Mouse (Mus musculus) c-Kit-negative CD71-positive TER-119-positive erythroid progenitor cells, embryonic 14.5 days (primary cell): ENCODE results near the gene Abca2.
"Not testable (repeated sequence)": the region's sequence is repeated elsewhere in the genome, so short reads cannot be mapped to it uniquely, and the experiment has no call there.

Experiments
- DNase-seq: peaks from one replicate; pipeline ENCODE4 v3.0.0-alpha.2; 2013; ENCODE audit warnings: low read depth, low spot score

Gene Abca2

GRCm38 (mm10) chr2:25428442-25429236 is at the start of gene Abca2:
Gene Abca2 (plus strand): TSS chr2:25428703.
- DNase-seq, result peak; percentile 69

DNA sequence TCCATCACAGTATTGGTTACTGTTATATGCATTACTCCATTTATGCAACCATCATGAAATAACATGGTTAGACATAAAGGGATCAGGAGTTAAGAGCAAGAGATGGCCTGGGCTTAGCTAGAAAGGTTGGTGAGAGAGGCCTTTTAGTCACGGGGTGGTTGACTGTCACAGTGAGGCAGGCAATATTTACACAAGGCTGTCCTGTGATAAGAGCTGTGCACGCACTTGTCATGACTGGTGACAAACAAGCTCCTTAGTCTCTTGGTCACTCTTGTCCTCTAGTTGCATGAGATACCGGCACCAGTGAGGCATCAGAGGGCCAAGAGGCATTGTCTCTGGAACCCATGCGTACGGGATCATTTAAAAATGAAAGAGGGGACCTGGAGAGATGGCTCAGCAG is 44.0 kb upstream of the Abca2 start:
- no peak for DNase-seq

GRCm38 (mm10) chr2:25391266-25391665 is 37.2 kb upstream of the Abca2 start:
- no peak for DNase-seq

- DNase-seq, result no peak
Measured at GRCm38 (mm10) chr2:25394281-25395221, 34.0 kb upstream of the Abca2 start.

GRCm38 (mm10) chr2:25395721-25396596 is 32.5 kb upstream of the Abca2 start, which contains the start of gene Entpd2:
Gene Entpd2 (plus strand): TSS chr2:25395874.
- no peak for DNase-seq

DNA sequence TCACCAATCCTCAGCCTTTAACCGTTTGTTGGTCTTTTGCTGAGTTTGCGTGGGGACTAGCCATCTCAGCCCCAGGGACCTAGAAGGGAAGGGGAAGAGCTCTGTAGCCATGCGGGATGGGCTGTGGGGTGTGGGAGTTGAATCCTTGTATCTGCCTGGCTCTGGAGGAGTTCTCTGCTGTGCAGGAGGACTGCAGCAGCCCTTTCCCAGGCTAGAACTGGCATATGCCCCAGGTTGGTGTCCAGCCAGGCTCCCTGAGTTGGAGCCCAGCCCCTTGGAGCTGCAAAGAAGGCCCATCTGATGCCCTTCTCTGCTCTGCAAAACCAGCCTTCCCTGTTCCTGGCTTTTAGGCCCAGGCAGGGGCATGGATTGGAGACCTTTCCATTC is 31.9 kb upstream of the Abca2 start:
- no peak for DNase-seq

DNA sequence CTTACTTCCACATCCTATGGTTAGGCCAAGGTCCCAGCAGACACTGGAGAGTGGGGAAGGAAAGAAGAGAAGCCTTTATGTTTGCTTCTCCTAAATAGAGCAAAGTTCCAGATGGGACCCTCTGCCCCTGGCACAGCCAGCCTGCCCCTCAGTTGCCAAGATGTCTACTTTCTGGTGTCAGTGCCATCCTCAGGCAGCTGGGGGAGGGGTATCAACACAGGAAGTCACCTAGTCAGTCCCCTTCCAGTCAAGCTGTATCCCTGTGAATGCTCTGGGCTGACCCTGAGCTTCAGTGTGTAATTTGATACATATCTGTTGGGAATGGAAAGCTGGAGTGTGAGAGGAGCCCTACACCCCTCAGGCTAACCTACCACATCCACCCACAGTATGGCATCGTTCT is 31.5 kb upstream of the Abca2 start:
- no peak for DNase-seq

- no peak for DNase-seq
Measured at GRCm38 (mm10) chr2:25398065-25398464, 30.4 kb upstream of the Abca2 start.

- no peak for DNase-seq
Measured at GRCm38 (mm10) chr2:25399051-25399450, 29.5 kb upstream of the Abca2 start, which contains the start of gene Npdc1. Gene Npdc1 (plus strand): TSS chr2:25399351.

DNA sequence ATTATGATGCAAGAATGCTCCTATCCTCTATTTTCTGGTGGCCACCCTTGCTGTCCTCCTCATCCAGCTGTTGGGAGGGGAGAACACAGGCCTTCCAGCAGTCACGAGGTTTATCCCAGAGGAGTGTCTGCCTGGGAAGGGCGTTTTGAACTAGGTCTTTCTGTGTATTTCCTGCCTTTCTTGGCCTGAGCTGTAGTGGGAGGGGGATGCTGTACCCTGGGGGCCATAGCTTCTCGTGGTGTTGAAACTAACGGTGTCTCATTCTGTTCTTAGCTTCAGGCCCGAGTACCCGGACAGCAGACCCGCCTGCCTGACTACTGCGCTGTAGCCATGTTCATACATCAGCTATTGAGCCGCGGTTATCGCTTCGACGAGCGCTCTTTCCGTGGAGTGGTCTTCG is 28.2 kb upstream of the Abca2 start:
- no peak for DNase-seq

DNA sequence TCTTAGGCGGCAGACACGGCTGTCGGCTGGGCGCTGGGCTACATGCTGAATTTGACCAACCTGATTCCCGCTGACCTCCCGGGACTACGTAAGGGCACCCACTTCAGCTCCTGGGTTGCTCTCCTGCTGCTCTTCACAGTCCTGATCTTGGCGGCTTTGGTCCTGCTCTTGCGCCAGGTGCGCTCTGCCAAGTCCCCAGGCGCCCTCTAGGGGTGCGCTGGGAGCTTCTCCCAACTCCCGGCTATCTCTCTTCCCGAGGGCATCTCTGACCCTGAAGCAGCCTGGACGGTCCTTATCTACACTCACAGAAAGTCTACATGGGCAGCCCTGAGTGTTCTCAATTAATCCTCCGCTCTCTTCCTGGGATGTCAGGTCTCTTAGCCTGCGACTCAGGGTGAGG is 27.7 kb upstream of the Abca2 start:
- DNase-seq, result no peak

DNA sequence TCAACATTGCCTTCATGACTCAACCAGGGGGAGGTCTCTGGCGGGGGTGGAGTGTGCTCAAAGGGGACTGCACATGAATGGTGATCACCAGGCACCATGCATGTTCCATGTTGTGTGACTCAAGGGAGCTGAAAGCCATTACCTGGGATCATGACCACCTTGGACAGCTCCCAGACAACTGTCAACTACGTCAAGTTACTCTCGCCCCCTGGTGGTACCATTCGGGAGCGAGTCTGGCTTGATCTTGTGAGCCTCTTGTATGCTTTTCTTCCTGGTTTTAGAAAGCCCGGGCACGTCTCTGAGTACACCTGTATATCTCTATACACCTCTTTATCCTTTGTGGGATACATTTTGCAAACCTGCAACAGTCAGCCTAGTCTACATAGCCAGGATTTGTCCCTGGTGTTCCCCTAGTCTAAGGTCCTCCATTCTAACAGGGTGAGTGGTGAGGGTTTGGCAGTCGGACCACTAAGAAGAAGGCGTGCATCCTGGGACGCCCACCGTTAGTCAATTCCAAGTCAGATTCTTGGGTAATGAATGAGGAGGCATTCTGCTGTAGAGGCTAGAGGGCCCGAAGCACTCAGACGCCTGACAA is 26.0 kb upstream of the Abca2 start:
- peak; percentile 30 for DNase-seq

DNA sequence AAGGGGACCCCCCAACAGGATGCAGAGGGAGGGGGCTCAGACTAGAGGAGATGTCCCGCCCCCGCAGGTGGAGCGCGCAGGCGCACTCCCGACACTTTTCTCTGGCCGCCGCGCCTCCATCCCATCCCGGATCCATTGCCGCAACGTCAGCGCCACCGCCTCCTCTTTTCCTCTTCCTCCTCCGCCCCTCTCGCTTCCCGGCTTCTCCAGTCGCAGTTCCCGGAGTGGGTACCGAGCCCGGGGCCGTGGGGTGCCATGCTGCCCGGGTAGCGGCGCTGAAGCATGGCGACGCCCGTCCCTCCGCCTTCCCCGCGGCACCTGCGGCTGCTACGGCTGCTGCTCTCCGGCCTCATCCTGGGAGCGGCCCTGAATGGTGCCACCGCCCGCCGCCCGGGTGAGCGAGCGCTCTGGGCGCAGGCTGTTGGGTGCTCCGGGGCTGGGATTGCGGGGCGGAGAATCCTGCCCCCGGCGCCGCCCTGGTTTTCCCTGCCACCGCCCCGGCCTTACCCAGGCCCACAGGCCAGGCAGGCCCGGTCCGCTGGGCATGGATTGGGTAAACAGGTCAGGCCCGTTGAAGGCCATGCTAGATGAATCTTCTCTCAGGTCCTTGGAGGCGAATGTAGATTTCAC is 25.4 kb upstream of the Abca2 start:
- DNase-seq, result no peak

- no peak for DNase-seq
Measured at GRCm38 (mm10) chr2:25403994-25404393, 24.5 kb upstream of the Abca2 start.

GRCm38 (mm10) chr2:25408908-25409307 is 19.6 kb upstream of the Abca2 start:
- DNase-seq, result no peak

GRCm38 (mm10) chr2:25413436-25413835 is 15.1 kb upstream of the Abca2 start:
- DNase-seq, result not testable (repeated sequence)

- no peak for DNase-seq
Measured at GRCm38 (mm10) chr2:25417426-25417825, 11.1 kb upstream of the Abca2 start.

DNA sequence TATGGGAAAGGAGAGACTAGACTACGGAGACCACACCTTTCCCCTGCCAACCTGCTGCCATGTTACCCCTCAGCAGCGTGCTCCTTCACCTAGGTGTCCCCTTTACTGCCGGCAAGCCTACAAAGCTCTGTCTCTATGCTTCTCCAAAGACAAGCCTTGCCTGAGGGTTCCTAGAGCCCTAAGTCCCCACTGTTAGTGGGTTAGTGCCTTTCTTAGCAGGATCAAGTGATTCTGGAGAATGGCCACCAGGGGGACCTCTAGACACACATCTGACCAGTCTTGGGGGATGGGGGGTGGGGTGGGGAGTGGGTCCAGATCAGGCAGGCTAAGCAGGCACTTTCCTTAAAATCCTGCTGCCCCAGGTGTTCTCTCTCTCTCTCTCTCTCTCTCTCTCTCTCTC is 6.6 kb upstream of the Abca2 start:
- DNase-seq, result no peak

DNA sequence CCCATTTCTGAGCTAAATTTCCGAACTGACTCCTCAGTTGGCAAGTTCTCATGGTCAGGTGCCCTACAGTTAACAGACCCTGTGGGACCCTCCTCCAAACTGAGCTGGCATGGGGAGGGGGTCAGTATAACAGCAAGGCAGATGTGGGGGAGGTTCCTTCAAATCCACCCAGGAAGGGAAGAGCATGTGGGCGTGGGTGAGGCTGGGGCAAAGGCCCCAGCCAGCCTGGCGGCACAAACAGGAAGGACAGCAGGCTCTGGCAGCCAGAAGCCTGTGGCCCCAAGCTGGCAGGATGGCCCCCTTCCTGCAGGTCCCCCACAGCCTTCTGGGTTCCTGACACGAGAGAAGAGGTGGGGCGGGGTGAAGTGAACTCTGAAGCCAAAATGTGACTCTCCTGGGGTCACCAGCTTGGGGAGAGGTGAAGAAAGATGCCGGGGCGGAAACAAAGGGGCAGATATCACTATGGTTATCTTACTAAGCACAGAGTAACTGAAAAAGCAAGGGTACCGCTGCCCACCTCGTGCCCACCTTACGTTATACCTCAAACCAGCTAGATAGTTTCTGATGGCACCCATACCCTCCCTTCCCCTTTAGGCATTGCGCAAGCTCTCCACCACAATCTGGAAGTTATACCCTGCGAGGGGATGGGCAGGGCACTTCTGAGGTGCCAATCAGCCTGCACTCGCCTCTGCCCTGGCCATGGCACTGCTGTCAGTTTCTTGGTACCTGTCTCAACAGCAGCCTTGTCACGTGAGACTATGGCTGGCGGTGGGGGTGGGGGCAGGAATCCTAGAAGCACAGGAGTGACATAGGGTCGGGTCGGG is 5.7 kb upstream of the Abca2 start, which contains the start of gene Fut7:
Gene Fut7 (plus strand): TSS at position 681 of the 824 bp plus-strand sequence.
- no peak for DNase-seq

DNA sequence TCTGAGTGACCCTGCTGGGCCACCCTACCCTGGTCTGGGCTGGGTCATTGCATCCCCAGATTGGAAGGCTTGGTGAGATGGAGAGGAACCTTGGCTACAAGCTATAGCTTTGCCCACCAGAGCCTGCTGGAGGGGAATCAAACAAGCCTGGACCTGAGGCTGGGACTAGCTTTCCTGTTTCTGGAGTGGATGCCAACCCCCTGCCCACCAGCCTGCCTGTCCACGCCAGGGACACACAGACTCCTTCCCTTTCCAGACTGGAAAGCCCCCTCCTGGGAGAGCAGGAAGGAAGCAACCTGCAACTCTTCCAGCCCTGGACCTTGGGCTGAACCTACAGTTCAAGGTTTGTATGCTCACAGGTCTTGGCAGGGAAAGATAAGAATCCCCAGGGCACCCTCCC is 4.9 kb upstream of the Abca2 start:
- no peak for DNase-seq
